Comparison of ENCODE assay signal across 16 mouse cellular contexts in the genomic region with DNA sequence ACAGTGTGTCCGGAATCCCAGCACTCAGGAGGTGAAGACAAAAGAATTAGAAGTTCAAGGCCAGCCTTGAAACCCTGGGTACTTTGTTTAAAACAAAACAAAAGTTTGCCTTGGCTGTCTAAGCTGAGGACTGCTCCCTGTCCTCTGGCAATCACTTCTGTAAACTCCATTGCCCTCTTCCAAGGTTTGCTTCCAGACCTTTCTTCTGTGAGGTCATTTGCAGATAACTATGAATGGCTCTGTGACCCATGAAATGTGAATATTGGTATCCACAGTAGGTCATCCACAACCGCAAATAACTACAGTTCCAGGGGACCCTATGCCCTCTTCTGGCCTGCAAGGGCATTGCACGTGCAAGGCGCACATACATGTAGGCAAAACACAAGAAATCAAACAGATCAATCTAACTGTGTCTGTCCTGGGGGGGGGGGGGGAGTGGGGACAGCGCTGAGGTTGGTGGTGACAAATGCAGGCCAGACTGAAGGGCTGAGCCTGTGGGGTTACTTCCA. TPM values are rescaled to one million over a fixed set of nuclear protein-coding genes. Genes with fewer than 3 reads are reported as not detected.
DNase-seq lines count a peak whose midpoint lies in the region; TF ChIP-seq lines count a peak whose summit lies in the region.
"Had no signal": no experiment of that assay in that cellular context is flagged by ENCODE, and none has a peak within 500 bp of the region (broad histone marks: within the 10 kb centered on the region; RNA-seq: fewer than 3 reads in every experiment).

No protein-coding gene starts in this region.

- DNase-seq in layer of hippocampus, adult 2 months (ENCODE audit: low spot score in 2 of 2), result no peak
- DNase-seq in layer of hippocampus, postnatal 10 days (ENCODE audit: low spot score in 2 of 2), result no peak
- DNase-seq in testis, postnatal 10 days (ENCODE audit: low spot score), result no peak
- DNase-seq in MEL (ENCODE audit: low read depth, low spot score), result no peak
- DNase-seq in cerebellum, postnatal 14 days, result no peak
- DNase-seq in right cerebral cortex, adult 2 months (ENCODE audit: low spot score in 2 of 2), result no peak
- DNase-seq: adrenal gland, adult 2 months; cerebellum, adult 9-10 months; embryo, embryonic 11 days; right cerebral cortex, postnatal 4 days had no signal

- peak; percentile 40 for TF ChIP-seq CTCF in layer of hippocampus, adult 2 months (conservative IDR thresholded peaks at IDR 0.05)
- TF ChIP-seq CTCF in testis, adult 2 months (IDR thresholded peaks at IDR 0.05; ENCODE audit: control insufficient read depth, insufficient read depth, insufficient replicate concordance, low read depth, low read length), result peak; percentile 53; the same call in 1 of the 2 replicates
- peak; percentile 47 to 58 (median 56) for TF ChIP-seq CTCF in MEL (IDR thresholded peaks at IDR 0.05 in 2 of 3, conservative IDR thresholded peaks at IDR 0.05 in 1 of 3; ENCODE audit: control insufficient read depth in 1 of 3, insufficient read depth in 1 of 3, low read depth in 2 of 3, low read length in 3 of 3, poor library complexity in 1 of 3, severe bottlenecking in 1 of 3)

- no peak for TF ChIP-seq POLR2A in testis, adult 2 months (IDR thresholded peaks at IDR 0.05; ENCODE audit: control insufficient read depth, low read depth, low read length)
- no peak for TF ChIP-seq POLR2A in MEL (IDR thresholded peaks at IDR 0.05; ENCODE audit: control insufficient read depth in 1 of 2, insufficient read depth in 1 of 2, low read depth in 1 of 2, low read length in 2 of 2, poor library complexity in 1 of 2)

- peak; percentile 15; the same call in 1 of the 2 replicates for TF ChIP-seq RAD21 in MEL (IDR thresholded peaks at IDR 0.05; ENCODE audit: low read depth, low read length)

- H3K9me3 ChIP-seq in MEL (replicated peaks; ENCODE audit: insufficient read depth, low read length), result no peaks in the 10 kb centered on the region
- H3K9me3 ChIP-seq: heart, embryonic 15.5 days; hindbrain, embryonic 15.5 days; kidney, embryonic 15.5 days; midbrain, embryonic 12.5 days had no signal

- no peak overlapping the region for H3K4me3 ChIP-seq in layer of hippocampus, adult 2 months
- no peak overlapping the region for H3K4me3 ChIP-seq in testis, adult 2 months (ENCODE audit: control insufficient read depth, low read depth, low read length)
- H3K4me3 ChIP-seq in MEL (ENCODE audit: control insufficient read depth in 1 of 2, insufficient read depth in 1 of 2, low read depth in 2 of 2, low read length in 2 of 2), result no peak overlapping the region
- H3K4me3 ChIP-seq: heart, embryonic 15.5 days; hindbrain, embryonic 15.5 days; kidney, embryonic 15.5 days; midbrain, embryonic 12.5 days had no signal

- no peak for TF ChIP-seq EP300 in MEL (IDR thresholded peaks at IDR 0.05; ENCODE audit: low read depth in 1 of 2, low read length in 2 of 2)

- no peak overlapping the region for H3K27ac ChIP-seq in layer of hippocampus, adult 2 months
- H3K27ac ChIP-seq in testis, adult 2 months (ENCODE audit: control insufficient read depth, insufficient read depth, low read depth, low read length), result no peak overlapping the region
- H3K27ac ChIP-seq in MEL (ENCODE audit: control insufficient read depth, low read depth, low read length), result no peak overlapping the region
- H3K27ac ChIP-seq: heart, embryonic 15.5 days; hindbrain, embryonic 15.5 days; midbrain, embryonic 12.5 days had no signal

- no peak overlapping the region for H3K9ac ChIP-seq in MEL (ENCODE audit: control insufficient read depth, low read depth, low read length, poor library complexity, severe bottlenecking)
- H3K9ac ChIP-seq: heart, embryonic 15.5 days; hindbrain, embryonic 15.5 days; kidney, embryonic 15.5 days; midbrain, embryonic 12.5 days had no signal

- peaks cover 4% of the 10 kb centered on the region for H3K4me1 ChIP-seq in testis, adult 2 months (ENCODE audit: control insufficient read depth, insufficient read depth, low read length)
- peaks cover 0 to 13% of the 10 kb centered on the region in 2 experiments; a peak in 2 of 4 replicates for H3K4me1 ChIP-seq in MEL (ENCODE audit: control insufficient read depth in 1 of 2, insufficient read depth in 2 of 2, low read length in 2 of 2)

- no peaks in the 10 kb centered on the region for H3K36me3 ChIP-seq in testis, adult 2 months (ENCODE audit: control insufficient read depth, insufficient read depth, low read length)
- peaks cover 0 to 3% of the 10 kb centered on the region in 2 experiments; a peak in 1 of 4 replicates for H3K36me3 ChIP-seq in MEL (ENCODE audit: control insufficient read depth in 1 of 2, insufficient read depth in 2 of 2, low read length in 2 of 2)
- H3K36me3 ChIP-seq: heart, embryonic 15.5 days; hindbrain, embryonic 15.5 days; kidney, embryonic 15.5 days; midbrain, embryonic 12.5 days had no signal

- H3K27me3 ChIP-seq in testis, adult 2 months (ENCODE audit: control insufficient read depth, insufficient read depth, low read length), result no peaks in the 10 kb centered on the region
- H3K27me3 ChIP-seq in MEL (ENCODE audit: control insufficient read depth in 1 of 2, insufficient read depth in 2 of 2, low read length in 2 of 2), result no peaks in the 10 kb centered on the region
- H3K27me3 ChIP-seq: heart, embryonic 15.5 days had no signal

- H3K79me2 ChIP-seq in MEL (ENCODE audit: control insufficient read depth, insufficient read depth, low read length, poor library complexity), result peaks cover 1% of the 10 kb centered on the region; the same call in 1 of the 2 replicates

TF ChIP-seq in MEL, 35 proteins besides CTCF, POLR2A, EP300 and RAD21:
- TF ChIP-seq JUND (IDR thresholded peaks at IDR 0.05; ENCODE audit: low read depth, low read length) (no peak), SMC3 (IDR thresholded peaks at IDR 0.05; ENCODE audit: low read depth, low read length) (peak; percentile 20; the same call in 1 of the 2 replicates)

RNA-seq across cellular contexts. Expression of a gene that starts 5.4 kb away (rescaled TPM):
- total RNA-seq in layer of hippocampus, adult 2 months (2021), result not detected
- total RNA-seq in layer of hippocampus, postnatal 10 days (2021), result not detected
- 9.8 and 11.0 TPM in 2 replicates for polyA plus RNA-seq in testis, adult 2 months (2012; rRNA removed)
- 5.1 and 7.6 TPM in 2 replicates for total RNA-seq in MEL (2012; rRNA removed)
- polyA plus RNA-seq in MEL (2012; ENCODE audit: insufficient read depth in 1 of 2, insufficient read length in 2 of 2, low read depth in 1 of 2, low replicate concordance in 2 of 2, missing spikeins in 1 of 2), result 10 to 100 TPM in 1 of 2 experiments, not detected in 1; 10.2 TPM
- total RNA-seq: left cerebral cortex, postnatal 25 days had no signal

RNA-seq across cellular contexts. Expression of a gene that starts 21.3 kb away (rescaled TPM):
- 10 to 100 TPM; 34.5 to 36.6 TPM for total RNA-seq in layer of hippocampus, adult 2 months (2021)
- 10 to 100 TPM; 49.4 to 53.1 TPM for total RNA-seq in layer of hippocampus, postnatal 10 days (2021)
- polyA plus RNA-seq in testis, adult 2 months (2012; rRNA removed), result 25.2 and 28.8 TPM in 2 replicates
- 3.4 and 4.4 TPM in 2 replicates for total RNA-seq in MEL (2012; rRNA removed)
- 10 to 100 TPM in 1 of 2 experiments, not detected in 1; 14.1 TPM for polyA plus RNA-seq in MEL (2012; ENCODE audit: insufficient read depth in 1 of 2, insufficient read length in 2 of 2, low read depth in 1 of 2, low replicate concordance in 2 of 2, missing spikeins in 1 of 2)

RNA-seq across cellular contexts. Expression of a gene that starts 31.4 kb away (rescaled TPM):
- 1 to 10 TPM; 5.4 to 6.1 TPM for total RNA-seq in layer of hippocampus, adult 2 months (2021)
- total RNA-seq in layer of hippocampus, postnatal 10 days (2021), result 1 to 10 TPM; 2.4 to 2.9 TPM
- polyA plus RNA-seq in testis, adult 2 months (2012; rRNA removed), result 19.5 and 20.2 TPM in 2 replicates
- 61.3 and 80.0 TPM in 2 replicates for total RNA-seq in MEL (2012; rRNA removed)
- 10 to 100 TPM in 1 of 2 experiments, not detected in 1; 66.5 TPM for polyA plus RNA-seq in MEL (2012; ENCODE audit: insufficient read depth in 1 of 2, insufficient read length in 2 of 2, low read depth in 1 of 2, low replicate concordance in 2 of 2, missing spikeins in 1 of 2)

RNA-seq across cellular contexts. Expression of a gene that starts 31.6 kb away (rescaled TPM):
- total RNA-seq in layer of hippocampus, adult 2 months (2021), result 10 to 100 TPM; 24.2 to 28.7 TPM
- 10 to 100 TPM; 26.8 to 31.7 TPM for total RNA-seq in layer of hippocampus, postnatal 10 days (2021)
- 49.8 and 55.1 TPM in 2 replicates for polyA plus RNA-seq in testis, adult 2 months (2012; rRNA removed)
- 32.6 and 35.9 TPM in 2 replicates for total RNA-seq in MEL (2012; rRNA removed)
- 10 to 100 TPM in 1 of 2 experiments, not detected in 1; 28.8 TPM for polyA plus RNA-seq in MEL (2012; ENCODE audit: insufficient read depth in 1 of 2, insufficient read length in 2 of 2, low read depth in 1 of 2, low replicate concordance in 2 of 2, missing spikeins in 1 of 2)
